Mouse (Mus musculus) heart, embryonic 11.5 days (tissue): ENCODE results near the gene Sdc4. TPM values are rescaled to one million over a fixed set of nuclear protein-coding genes. Genes with fewer than 3 reads are reported as not detected.
A peak's percentile ranks its signal among the peaks of the same experiment; 100 is the strongest.

Source experiments
- ATAC-seq: fragments of 200-750 bp; cut with Nextera tagmentation; replicated peaks from 2 replicates; pipeline ENCODE4 v1.8.0; 2017; ENCODE audit warnings: moderate library complexity; ENCODE audit not compliant: insufficient number of reproducible peaks, low FRiP score, low TSS enrichment
- H3K27ac ChIP-seq: fragments of 300-500 bp; sonication (generic); 2 replicates; pipeline ENCODE4 v1.5.1; 2014; ENCODE audit warnings: mild to moderate bottlenecking, low read depth, low read length
- H3K27me3 ChIP-seq: fragments of 300-500 bp; sonication (generic); 2 replicates; pipeline ENCODE4 v1.6.1; 2014; ENCODE audit warnings: mild to moderate bottlenecking, low read length, mixed read lengths; ENCODE audit not compliant: control insufficient read depth, insufficient read depth
- H3K36me3 ChIP-seq: fragments of 300-500 bp; sonication (generic); 2 replicates; pipeline ENCODE4 v1.6.1; 2014; ENCODE audit warnings: mild to moderate bottlenecking, low read length, moderate library complexity, mixed read lengths; ENCODE audit not compliant: control insufficient read depth, insufficient read depth
- H3K4me1 ChIP-seq: fragments of 300-500 bp; sonication (generic); 2 replicates; pipeline ENCODE4 v1.6.1; 2014; ENCODE audit warnings: low read length; ENCODE audit not compliant: control insufficient read depth, insufficient read depth
- H3K4me2 ChIP-seq: fragments of 300-500 bp; sonication (generic); 2 replicates; pipeline ENCODE4 v1.6.1; 2014; ENCODE audit warnings: mild to moderate bottlenecking, moderate library complexity
- H3K4me3 ChIP-seq: fragments of 300-500 bp; sonication (generic); 2 replicates; pipeline ENCODE4 v1.5.1; 2014; ENCODE audit warnings: low read depth, low read length
- H3K9ac ChIP-seq: fragments of 300-500 bp; sonication (generic); 2 replicates; pipeline ENCODE4 v1.6.1; 2014; ENCODE audit warnings: mild to moderate bottlenecking, low read depth, low read length, moderate library complexity
- H3K9me3 ChIP-seq: fragments of 300-500 bp; sonication (generic); replicated peaks from 2 replicates; pipeline ENCODE4 v1.6.1; 2016; ENCODE audit warnings: low read length; ENCODE audit not compliant: control insufficient read depth
- WGBS: fragments of 180-500 bp; shearing (Covaris S2); extraction: QIAGEN DNeasy Blood & Tissue Kit; methylation state at CpG from one replicate; pipeline ENCODE4 v1.1.7; 2014; ENCODE audit not compliant: insufficient replicate concordance; 5-methylcytosine and 5-hydroxymethylcytosine counted together
- polyA plus RNA-seq: library from polyadenylated mRNA; unstranded; fragments of >200 nt; fragmentation: Nextera tagmentation; extraction: Ambion mirVana; gene quantifications from 2 replicates; pipeline ENCODE4 v1.2.1, GENCODE M21; 2014

Sdc4 gene
- polyA plus RNA-seq, 1 experiment from 2014 or later = 34.6 TPM

DNA sequence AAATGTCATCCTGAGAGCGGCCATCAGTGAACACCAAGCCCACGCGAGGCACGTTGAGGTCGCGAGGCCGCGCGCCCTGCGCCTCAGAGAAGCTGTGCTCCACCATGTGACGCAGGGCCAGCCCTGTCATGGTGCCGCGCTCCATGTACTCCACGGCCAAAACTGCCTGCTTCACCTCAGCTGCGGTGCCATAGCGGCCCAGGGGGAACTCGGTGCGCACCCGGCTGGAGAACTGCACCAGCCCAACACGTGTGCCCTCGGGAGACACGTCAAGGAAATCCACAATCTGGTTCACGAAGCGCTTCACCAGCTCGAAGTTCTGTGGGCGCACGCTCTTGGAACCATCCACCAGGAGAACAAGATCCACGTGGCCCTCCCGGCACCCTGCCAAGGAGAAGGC, 50.6 kb downstream of the Sdc4 start:
- no peak for ATAC-seq
- Histone ChIP-seq H3K4me3 (no peak overlapping the region), H3K4me2 (no peak overlapping the region), H3K27me3 (peaks cover 39% of the 10 kb centered on the region), H3K27ac (no peak overlapping the region), H3K9me3 (0 out of 2 replicates have a peak, but pooled peaks cover 3% of the 10 kb centered on the region), H3K4me1 (no peaks in the 10 kb centered on the region), H3K9ac (no peak overlapping the region), H3K36me3 (no peaks in the 10 kb centered on the region)
- WGBS = 65% methylated on average over 29 of the region's 29 CpGs

DNA sequence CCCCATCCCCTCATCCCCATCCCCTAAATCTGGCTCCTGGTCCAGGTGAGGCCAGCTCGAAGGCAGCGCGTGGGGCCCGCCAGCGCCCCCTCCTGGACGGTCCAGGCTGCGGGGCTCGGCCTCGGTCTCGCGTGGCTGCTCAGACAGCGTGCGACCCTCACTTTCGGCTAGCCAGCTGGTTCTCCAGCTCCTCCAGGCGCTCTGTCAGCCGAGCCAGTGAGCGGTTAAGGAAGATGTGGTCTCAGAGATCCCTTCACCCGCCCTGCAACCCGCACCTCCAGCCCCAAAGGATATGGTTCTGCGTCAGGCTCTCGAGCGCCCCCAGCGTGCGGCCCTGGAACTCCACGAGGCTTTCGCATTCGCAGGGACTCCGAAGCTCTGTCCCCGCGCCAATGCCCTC, 54.2 kb downstream of the Sdc4 start:
- Histone ChIP-seq H3K36me3 (no peaks in the 10 kb centered on the region), H3K9me3 (no peaks in the 10 kb centered on the region), H3K27me3 (peaks cover 43% of the 10 kb centered on the region), H3K4me3 (peak overlapping the region; percentile 47), H3K4me1 (no peaks in the 10 kb centered on the region), H3K4me2 (peak overlapping the region; percentile 74), H3K9ac (peak overlapping the region; percentile 65), H3K27ac (peak overlapping the region; percentile 35; the same call in 1 of the 2 replicates)
- WGBS = under 1% methylated on average over 30 of the region's 30 CpGs
- no peak for ATAC-seq

DNA sequence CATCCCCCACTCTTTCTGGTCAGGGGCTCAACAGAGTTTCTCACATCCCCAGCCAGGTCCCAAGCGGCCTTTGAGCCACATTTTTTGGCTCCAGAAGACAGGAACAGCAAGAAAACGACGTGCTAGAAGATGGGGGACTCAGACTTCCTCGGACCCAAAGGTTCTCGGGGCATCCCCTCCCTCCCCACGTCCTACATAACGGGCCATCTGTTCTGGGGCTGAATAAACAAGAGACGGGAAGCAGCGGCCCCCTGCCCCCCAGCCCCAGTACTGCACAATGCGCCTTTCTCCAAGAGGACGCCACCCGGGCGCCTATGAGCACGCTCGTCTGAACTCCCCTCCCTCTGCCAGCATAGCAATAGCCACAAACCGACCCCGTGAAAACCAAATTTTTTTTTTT, 54.7 kb downstream of the Sdc4 start, which contains the start of gene Slpi:
Gene Slpi (minus strand): TSS at position 76 of the 400 bp plus-strand sequence.
- Histone ChIP-seq H3K4me3 (peak within 1 kb of the TSS; percentile 47), H3K9ac (peak within 1 kb of the TSS; percentile 65), H3K27ac (peak within 1 kb of the TSS; percentile 35; the same call in 1 of the 2 replicates), H3K4me1 (no peaks in the 10 kb centered on the region), H3K36me3 (no peaks in the 10 kb centered on the region), H3K27me3 (peaks cover 43% of the 10 kb centered on the region), H3K9me3 (no peaks in the 10 kb centered on the region), H3K4me2 (peak within 1 kb of the TSS; percentile 74)
- WGBS = 2% methylated on average over 17 of the region's 17 CpGs
- no peak for ATAC-seq

DNA sequence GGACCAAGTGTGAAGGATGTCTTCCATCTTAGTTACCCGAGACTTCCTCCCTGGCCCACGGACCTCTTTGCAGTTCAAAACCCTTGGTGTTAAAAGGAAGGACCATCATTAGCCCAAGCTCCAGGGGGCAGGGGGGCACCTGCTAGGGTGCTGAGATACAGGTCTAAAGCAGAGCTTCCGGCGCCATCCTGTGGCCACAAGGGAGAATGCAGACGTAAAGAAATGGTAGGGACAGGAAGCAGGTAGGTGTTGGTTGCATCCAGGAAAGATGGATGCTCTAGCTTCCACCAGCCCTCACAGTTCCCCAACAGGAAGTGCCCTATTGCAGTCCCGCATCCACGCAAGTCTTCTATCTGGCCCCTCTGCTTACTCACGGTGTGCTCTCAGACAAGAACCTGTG, 56.7 kb downstream of the Sdc4 start:
- H3K9me3 ChIP-seq = no peaks in the 10 kb centered on the region
- H3K27me3 ChIP-seq = peaks cover 37% of the 10 kb centered on the region
- H3K27ac ChIP-seq = no peak overlapping the region
- H3K9ac ChIP-seq = no peak overlapping the region
- H3K4me1 ChIP-seq = no peaks in the 10 kb centered on the region
- H3K4me2 ChIP-seq = no peak overlapping the region
- no peak overlapping the region for H3K4me3 ChIP-seq
- 10% methylated on average over 8 of the region's 8 CpGs for WGBS
- no peaks in the 10 kb centered on the region for H3K36me3 ChIP-seq
- no peak for ATAC-seq

DNA sequence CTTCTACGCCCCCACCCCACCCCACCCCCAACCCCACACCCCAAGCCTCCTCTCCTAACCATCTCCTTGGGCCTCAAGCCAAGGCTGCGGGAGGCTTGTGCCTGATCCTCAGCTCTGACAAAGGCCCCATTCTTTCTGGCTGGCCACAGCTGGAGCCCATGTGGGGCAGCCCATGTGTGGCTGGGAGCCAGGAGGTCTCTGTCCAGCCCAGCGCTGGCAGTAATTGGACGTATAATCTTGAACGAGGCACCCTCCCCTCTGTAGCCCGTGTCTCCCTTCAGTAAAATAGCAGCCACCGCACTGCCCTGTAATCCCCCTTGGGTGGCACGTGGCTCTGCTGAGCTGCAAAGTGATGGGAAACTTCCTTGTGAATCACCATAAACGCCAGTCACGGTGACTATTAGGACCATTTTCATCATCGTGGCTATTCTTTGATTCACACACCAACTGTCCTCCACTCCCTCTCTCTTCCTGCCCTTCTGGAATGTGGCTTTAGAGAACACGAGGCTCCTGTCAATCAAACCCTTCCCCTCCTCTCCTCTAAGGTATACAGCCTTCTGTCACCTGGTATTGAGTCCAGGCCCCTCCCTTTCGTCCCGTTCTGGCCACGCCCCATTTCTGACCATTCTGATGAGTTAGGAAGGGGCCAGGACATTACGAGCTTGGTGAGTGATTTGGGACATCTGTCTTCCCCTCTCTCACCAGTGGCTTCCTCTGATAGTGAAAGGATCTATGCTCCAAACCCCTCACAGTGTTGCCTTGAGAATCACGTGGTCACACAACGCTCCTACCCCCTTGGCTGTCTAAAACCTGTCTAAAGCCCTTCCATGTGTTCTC, 57.5 kb downstream of the Sdc4 start:
- H3K27ac ChIP-seq = no peak overlapping the region
- H3K4me3 ChIP-seq = no peak overlapping the region
- no peaks in the 10 kb centered on the region for H3K36me3 ChIP-seq
- ATAC-seq = peak; percentile 61; the same call in 1 of the 2 replicates
- H3K4me2 ChIP-seq = no peak overlapping the region
- no peaks in the 10 kb centered on the region for H3K4me1 ChIP-seq
- H3K9ac ChIP-seq = no peak overlapping the region
- H3K27me3 ChIP-seq = peaks cover 35% of the 10 kb centered on the region
- H3K9me3 ChIP-seq = no peaks in the 10 kb centered on the region
- WGBS = 19% methylated on average over 18 of the region's 18 CpGs

DNA sequence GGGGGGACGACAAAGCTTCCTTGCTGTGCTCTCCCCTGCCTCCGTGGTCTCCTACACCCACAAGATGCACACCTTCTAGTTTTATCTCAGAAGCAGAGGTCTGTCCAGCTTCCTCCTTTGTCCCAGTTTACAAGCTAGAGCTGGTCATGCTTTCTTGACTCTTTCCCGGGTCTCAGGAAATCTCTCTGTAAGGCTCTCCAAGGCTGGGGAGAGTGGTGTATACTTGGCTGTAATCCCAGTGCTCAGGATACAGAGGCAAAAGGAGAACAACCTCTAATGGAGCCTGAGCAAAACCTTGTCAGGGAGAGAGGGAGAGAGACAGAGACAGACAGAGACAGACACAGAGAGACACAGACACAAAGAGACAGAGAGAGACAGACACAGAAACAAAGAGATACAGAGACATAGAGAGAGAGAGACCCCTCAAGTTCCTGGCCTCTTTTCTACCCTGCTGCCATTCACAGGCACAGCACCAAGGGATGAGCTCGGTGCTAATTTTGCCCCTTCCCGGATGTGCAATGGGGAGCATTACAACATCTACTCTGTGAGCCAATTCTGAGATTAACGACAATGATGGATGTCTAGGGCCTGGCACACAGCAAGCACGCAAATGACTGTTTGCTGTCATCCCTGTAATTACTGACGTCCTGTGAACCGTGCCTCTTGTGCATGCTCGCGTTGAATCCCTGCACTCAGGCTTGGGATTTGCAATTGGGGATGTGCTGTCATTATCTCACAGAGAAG, 59.9 kb downstream of the Sdc4 start:
- no peak for ATAC-seq
- WGBS = 59% methylated on average over 11 of the region's 11 CpGs
- H3K4me3 ChIP-seq = no peak overlapping the region
- no peak overlapping the region for H3K4me2 ChIP-seq
- H3K36me3 ChIP-seq = no peaks in the 10 kb centered on the region
- no peaks in the 10 kb centered on the region for H3K9me3 ChIP-seq
- H3K27me3 ChIP-seq = peaks cover 16% of the 10 kb centered on the region
- no peak overlapping the region for H3K27ac ChIP-seq
- no peak overlapping the region for H3K9ac ChIP-seq
- no peaks in the 10 kb centered on the region for H3K4me1 ChIP-seq

DNA sequence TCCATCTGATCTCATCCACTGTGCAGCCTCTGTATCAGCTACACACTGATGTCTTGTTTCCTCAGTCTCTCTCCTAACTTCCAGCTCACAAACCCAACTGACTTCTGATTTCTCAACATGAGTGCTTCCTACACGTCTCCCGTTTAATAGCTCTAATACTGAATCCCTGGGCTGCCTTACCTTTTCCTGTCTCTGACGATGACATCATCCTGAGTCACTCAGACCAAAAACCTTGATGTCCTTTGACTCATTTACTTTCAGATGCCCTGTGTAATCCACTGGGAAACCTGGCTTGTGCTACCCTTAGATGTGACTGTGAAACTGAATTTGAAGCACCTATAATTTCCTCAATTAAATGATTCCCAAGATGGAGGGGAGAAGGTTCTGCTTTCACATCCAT, 60.7 kb downstream of the Sdc4 start:
- 61% methylated on average over 3 of the region's 3 CpGs for WGBS
- Histone ChIP-seq H3K36me3 (no peaks in the 10 kb centered on the region), H3K9ac (no peak overlapping the region), H3K4me3 (no peak overlapping the region), H3K27ac (no peak overlapping the region), H3K27me3 (peaks cover 9% of the 10 kb centered on the region), H3K4me2 (no peak overlapping the region), H3K9me3 (no peaks in the 10 kb centered on the region), H3K4me1 (no peaks in the 10 kb centered on the region)
- no peak for ATAC-seq

DNA sequence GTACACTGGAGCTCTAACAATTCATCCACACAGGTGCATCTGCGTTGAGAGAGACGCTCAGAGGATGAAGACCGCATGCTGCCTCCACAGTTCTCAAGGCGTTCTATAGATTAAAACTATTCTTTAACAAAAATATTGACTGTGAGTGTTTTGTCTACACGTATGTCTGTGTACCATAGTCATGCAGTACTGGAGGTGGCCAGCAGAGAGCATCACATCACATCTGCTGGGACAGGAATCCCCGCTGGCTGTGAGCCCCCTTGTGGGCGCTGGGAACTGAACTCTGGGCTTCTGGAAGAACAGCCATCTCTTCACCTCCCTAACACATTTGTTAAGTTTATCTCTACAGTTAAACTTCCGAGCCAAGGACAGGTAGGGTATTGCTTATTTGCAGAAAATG, 62.0 kb downstream of the Sdc4 start:
- WGBS = 66% methylated on average over 8 of the region's 8 CpGs
- no peak overlapping the region for H3K27ac ChIP-seq
- H3K9ac ChIP-seq = no peak overlapping the region
- H3K36me3 ChIP-seq = no peaks in the 10 kb centered on the region
- no peaks in the 10 kb centered on the region; the same call in 1 of the 2 replicates for H3K27me3 ChIP-seq
- H3K9me3 ChIP-seq = no peaks in the 10 kb centered on the region
- no peaks in the 10 kb centered on the region for H3K4me1 ChIP-seq
- no peak overlapping the region for H3K4me3 ChIP-seq
- ATAC-seq = no peak
- no peak overlapping the region for H3K4me2 ChIP-seq
